Mouse (Mus musculus): ENCODE measurements around the gene Ctps2.
A peak's percentile ranks its signal among the peaks of the same experiment; 100 is the strongest.
"Not testable (repeated sequence)": the region's sequence is repeated elsewhere in the genome, so short reads cannot be mapped to it uniquely, and the experiment has no call there.

Gene Ctps2

GRCm38 (mm10) chrX:162900938-162901337 is at the start of gene Ctps2:
TSS of gene Ctps2 (plus strand) at chrX:162901238.
- DNase-seq (ENCODE audit: low spot score in 2 of 2) = no peak

- no peak for DNase-seq (ENCODE audit: low spot score in 2 of 2)
Measured at GRCm38 (mm10) chrX:162868294-162868965, 32.6 kb upstream of the Ctps2 start.

GRCm38 (mm10) chrX:162871734-162872517 is 29.1 kb upstream of the Ctps2 start:
- no peak for DNase-seq (ENCODE audit: low spot score in 2 of 2)

GRCm38 (mm10) chrX:162873761-162874160 is 27.3 kb upstream of the Ctps2 start:
- DNase-seq (ENCODE audit: low spot score in 2 of 2) = no peak

GRCm38 (mm10) chrX:162878236-162878635 is 22.8 kb upstream of the Ctps2 start:
- DNase-seq (ENCODE audit: low spot score in 2 of 2) = no peak

GRCm38 (mm10) chrX:162887931-162888511 is 13.0 kb upstream of the Ctps2 start, which contains the start of gene Syap1:
TSS of gene Syap1 (minus strand) at chrX:162888447.
- peak; percentile 59 to 71 for DNase-seq (ENCODE audit: low spot score in 2 of 2)

GRCm38 (mm10) chrX:162888575-162889223 is 12.3 kb upstream of the Ctps2 start:
- not testable (repeated sequence) for DNase-seq (ENCODE audit: low spot score in 2 of 2)

GRCm38 (mm10) chrX:162901371-162902039 is 467 bp downstream of the Ctps2 start:
- DNase-seq (ENCODE audit: low spot score in 2 of 2) = peak in 1 of 2 experiments; percentile 15

- DNase-seq (ENCODE audit: low spot score in 2 of 2) = peak; percentile 9 to 36
Measured at GRCm38 (mm10) chrX:162902040-162902734, 1.1 kb downstream of the Ctps2 start.

- no peak for DNase-seq (ENCODE audit: low spot score in 2 of 2)
Measured at GRCm38 (mm10) chrX:162907554-162907953, 6.5 kb downstream of the Ctps2 start.

GRCm38 (mm10) chrX:162913651-162914050 is 12.6 kb downstream of the Ctps2 start:
- no peak for DNase-seq (ENCODE audit: low spot score in 2 of 2)

- DNase-seq (ENCODE audit: low spot score in 2 of 2) = peak; percentile 5 to 44
Measured at GRCm38 (mm10) chrX:162915697-162916096, 14.7 kb downstream of the Ctps2 start.

- DNase-seq (ENCODE audit: low spot score in 2 of 2) = no peak
Measured at GRCm38 (mm10) chrX:162921487-162922125, 20.6 kb downstream of the Ctps2 start.

- DNase-seq (ENCODE audit: low spot score in 2 of 2) = no peak
Measured at GRCm38 (mm10) chrX:162931467-162931866, 30.4 kb downstream of the Ctps2 start.

- DNase-seq (ENCODE audit: low spot score in 2 of 2) = no peak
Measured at GRCm38 (mm10) chrX:162942027-162942426, 41.0 kb downstream of the Ctps2 start.

GRCm38 (mm10) chrX:162949811-162950439 is 48.9 kb downstream of the Ctps2 start:
- DNase-seq (ENCODE audit: low spot score in 2 of 2) = peak in 1 of 2 experiments; percentile 12

GRCm38 (mm10) chrX:162957921-162958320 is 56.9 kb downstream of the Ctps2 start:
- DNase-seq (ENCODE audit: low spot score in 2 of 2) = no peak

GRCm38 (mm10) chrX:162963840-162964239 is 62.8 kb downstream of the Ctps2 start:
- DNase-seq (ENCODE audit: low spot score in 2 of 2) = no peak

- no peak for DNase-seq (ENCODE audit: low spot score in 2 of 2)
Measured at GRCm38 (mm10) chrX:162964383-162964782, 63.3 kb downstream of the Ctps2 start, which contains the start of gene S100g. TSS of gene S100g (minus strand) at chrX:162964599.

GRCm38 (mm10) chrX:162967456-162967855 is 66.4 kb downstream of the Ctps2 start:
- no peak for DNase-seq (ENCODE audit: low spot score in 2 of 2)
